Mouse (Mus musculus) C2C12 (cell line): ENCODE results near the gene Ctr9.

ENCODE experiments used
- CTCF ChIP-seq: IDR thresholded peaks from one replicate; pipeline ENCODE4 v1.5.1; 2011; ENCODE audit not compliant: control insufficient read depth, insufficient read depth, insufficient read length
- USF1 ChIP-seq: IDR thresholded peaks from one replicate; pipeline ENCODE4 v1.6.1; 2011; ENCODE audit warnings: low read depth, mild to moderate bottlenecking, control low read depth, moderate library complexity

DNA sequence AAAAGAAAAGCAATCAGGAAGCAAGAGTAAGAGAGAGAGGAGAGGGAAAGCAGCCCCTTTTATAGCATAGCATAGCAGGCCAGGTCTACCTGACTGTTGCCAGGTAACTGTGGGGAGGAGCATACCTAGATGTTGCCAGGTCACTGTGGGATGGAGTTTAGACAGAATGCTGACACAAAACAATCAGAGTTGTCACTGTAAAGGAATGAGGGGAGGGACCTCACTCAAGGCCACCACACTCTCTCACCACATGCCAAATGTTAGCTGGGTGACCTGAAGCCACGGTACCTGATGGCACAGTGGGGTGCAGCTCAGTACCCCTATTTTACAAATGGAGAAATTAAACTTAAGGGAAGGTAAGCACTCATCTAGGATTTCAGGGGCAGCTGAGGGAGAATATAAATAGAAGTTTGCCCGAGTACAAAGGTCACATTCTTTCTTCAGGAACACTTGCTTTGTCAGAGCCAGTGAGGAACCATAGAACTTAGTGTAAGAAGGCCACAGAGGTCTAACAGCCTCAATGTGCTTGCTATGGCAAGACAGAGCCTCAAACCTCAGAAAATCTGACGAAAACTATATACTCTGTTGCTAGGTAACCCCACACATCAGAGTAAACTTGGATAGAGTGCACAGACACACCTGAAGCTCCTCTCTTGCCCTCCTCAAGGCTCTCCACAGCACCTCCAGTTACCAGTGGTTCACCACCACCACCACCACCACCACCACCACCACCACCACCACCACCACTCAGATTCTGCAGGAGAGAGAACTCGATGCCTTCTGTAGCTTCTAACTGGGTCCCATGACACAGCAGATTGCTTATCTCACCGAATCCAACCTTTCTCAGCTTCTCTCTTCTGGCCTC is 38.2 kb upstream of the Ctr9 start:
- TF ChIP-seq CTCF (no peak), USF1 (no peak)
